Mouse (Mus musculus): Measurements from ENCODE around the gene Zfp385a. TPM values are rescaled to one million over a fixed set of nuclear protein-coding genes. Genes with fewer than 3 reads are reported as not detected.

Gene Zfp385a
- polyA plus RNA-seq, 1 experiment: 26.8 TPM

GRCm38 (mm10) chr15:103264794-103265193 lies 75.1 kb downstream of the Zfp385a start:
- Histone ChIP-seq H3K9ac (ENCODE audit: low read depth, poor library complexity, severe bottlenecking) (no peak overlapping the region), H3K4me3 (ENCODE audit: low read depth, low read length) (no peak overlapping the region), H3K4me1 (ENCODE audit: control insufficient read depth, insufficient read depth, low read length) (no peaks in the 10 kb centered on the region), H3K27me3 (ENCODE audit: control insufficient read depth, insufficient read depth, low read length, poor library complexity, severe bottlenecking) (no peaks in the 10 kb centered on the region), H3K9me3 (replicated peaks; ENCODE audit: control insufficient read depth, insufficient read depth, low read length, poor library complexity, severe bottlenecking) (no peaks in the 10 kb centered on the region), H3K36me3 (ENCODE audit: control insufficient read depth, insufficient read depth, low read length, poor library complexity, severe bottlenecking) (no peaks in the 10 kb centered on the region), H3K27ac (ENCODE audit: insufficient read depth, low read length) (no peak overlapping the region)
- TF ChIP-seq POLR2A (IDR thresholded peaks at IDR 0.05; ENCODE audit: insufficient read depth, low read length) (no peak), EP300 (IDR thresholded peaks at IDR 0.05; ENCODE audit: insufficient read depth, low read depth, low read length) (no peak), CTCF (IDR thresholded peaks at IDR 0.05; ENCODE audit: low read depth, low read length) (no peak)

Other genes with a start within 250 kb of the Zfp385a start
- gene Smug1, start 173.0 kb downstream of the Zfp385a start, polyA plus RNA-seq (2011; ENCODE audit: insufficient read depth, insufficient read length, low read depth, missing spikeins): 13.5 and 15.3 TPM in 2 replicates
- 317 and 328 TPM in 2 replicates for gene Cbx5, start 100.3 kb downstream of the Zfp385a start, polyA plus RNA-seq (2011; ENCODE audit: insufficient read depth, insufficient read length, low read depth, missing spikeins)
- 1,629 and 1,787 TPM in 2 replicates for gene Hnrnpa1, start 99.7 kb downstream of the Zfp385a start, polyA plus RNA-seq (2011; ENCODE audit: insufficient read depth, insufficient read length, low read depth, missing spikeins)
- gene Nfe2, start 81.7 kb downstream of the Zfp385a start, polyA plus RNA-seq (2011; ENCODE audit: insufficient read depth, insufficient read length, low read depth, missing spikeins): not detected in 2 replicates
- gene Copz1, start 67.4 kb downstream of the Zfp385a start, polyA plus RNA-seq (2011; ENCODE audit: insufficient read depth, insufficient read length, low read depth, missing spikeins): 140 and 145 TPM in 2 replicates
- gene Gpr84, start 29.5 kb downstream of the Zfp385a start, polyA plus RNA-seq (2011; ENCODE audit: insufficient read depth, insufficient read length, low read depth, missing spikeins): not detected in 2 replicates
- 35.6 and 39.5 TPM in 2 replicates for gene Itga5, start 26.7 kb upstream of the Zfp385a start, polyA plus RNA-seq (2011; ENCODE audit: insufficient read depth, insufficient read length, low read depth, missing spikeins)
- 0.88 TPM in 1 of 2 replicates, not detected in the other for gene Gtsf1, start 90.4 kb upstream of the Zfp385a start, polyA plus RNA-seq (2011; ENCODE audit: insufficient read depth, insufficient read length, low read depth, missing spikeins)
- gene Gtsf2, start 108.4 kb upstream of the Zfp385a start, polyA plus RNA-seq (2011; ENCODE audit: insufficient read depth, insufficient read length, low read depth, missing spikeins): not detected in 2 replicates
- 0.33 and 0.49 TPM in 2 replicates for gene Nckap1l, start 113.7 kb upstream of the Zfp385a start, polyA plus RNA-seq (2011; ENCODE audit: insufficient read depth, insufficient read length, low read depth, missing spikeins)
- gene Pde1b, start 162.9 kb upstream of the Zfp385a start, polyA plus RNA-seq (2011; ENCODE audit: insufficient read depth, insufficient read length, low read depth, missing spikeins): 20.0 and 21.7 TPM in 2 replicates
- 19.9 and 24.6 TPM in 2 replicates for gene Ppp1r1a, start 197.9 kb upstream of the Zfp385a start, polyA plus RNA-seq (2011; ENCODE audit: insufficient read depth, insufficient read length, low read depth, missing spikeins)
- not detected in 2 replicates for gene Glycam1, start 225.0 kb upstream of the Zfp385a start, polyA plus RNA-seq (2011; ENCODE audit: insufficient read depth, insufficient read length, low read depth, missing spikeins)